In the genomic region with DNA sequence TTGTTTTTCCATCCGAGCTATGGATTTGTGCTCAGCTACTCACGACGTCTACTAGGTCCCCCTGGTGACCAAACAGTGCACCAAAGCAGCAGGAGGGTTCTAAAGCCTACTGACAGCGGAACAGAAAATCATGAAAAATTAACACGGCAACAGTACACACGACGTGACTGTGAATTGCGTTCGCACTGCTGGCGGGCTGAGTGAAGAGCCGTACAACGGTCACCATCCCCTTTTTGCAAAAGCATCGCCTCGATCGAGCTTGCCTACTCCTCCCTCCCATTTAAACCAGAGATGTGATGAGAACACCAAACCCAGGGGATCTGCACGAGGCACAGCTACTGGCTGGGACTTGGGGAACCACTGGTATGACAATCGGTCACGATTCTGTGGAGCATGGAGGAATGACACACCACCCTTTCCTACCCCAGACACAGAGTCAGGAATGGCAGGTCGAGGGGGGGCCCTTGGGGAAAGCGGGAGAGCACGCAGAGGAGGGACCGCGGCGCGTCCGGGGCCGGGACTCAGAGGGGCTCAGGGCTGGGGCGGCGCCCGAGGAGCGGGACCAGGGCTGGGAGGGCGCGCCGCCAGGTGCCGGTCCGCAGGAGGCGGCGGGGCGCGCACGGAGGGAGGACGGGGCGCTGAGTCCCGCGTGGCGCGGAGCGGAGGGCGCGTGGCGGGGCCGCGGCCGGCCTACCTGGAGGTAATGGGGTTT, we compare ENCODE assay signal across 8 mouse cellular contexts. TPM values are rescaled to one million over a fixed set of nuclear protein-coding genes. Genes with fewer than 3 reads are reported as not detected.
DNase-seq lines count a peak whose midpoint lies in the region; ATAC-seq and TF ChIP-seq lines count a peak whose summit lies in the region.

No protein-coding gene starts in this region.

- H3K4me3 ChIP-seq in heart, embryonic 15.5 days: peak overlapping the region; percentile 82
- H3K4me3 ChIP-seq in liver, embryonic 12.5 days: peak overlapping the region; percentile 91

- TF ChIP-seq CTCF in brain, embryonic 14.5 days (IDR thresholded peaks at IDR 0.05; ENCODE audit: borderline replicate concordance, extremely low read depth, insufficient read depth, insufficient read length): peak; percentile 62; the same call in 1 of the 2 replicates

- ATAC-seq in erythroblast, adult 5-6 weeks (replicated peaks; ENCODE audit: low FRiP score, poor library complexity, severe bottlenecking): peak; percentile 72
- peak; percentile 82 for ATAC-seq in heart, embryonic 15.5 days (replicated peaks; ENCODE audit: insufficient number of reproducible peaks, insufficient read depth, low FRiP score, low read depth)
- ATAC-seq in liver, embryonic 12.5 days: peak; percentile 83

- peak; percentile 90 for DNase-seq in CD4-positive helper T cell, adult 2 months (ENCODE audit: low read depth, low spot score)
- DNase-seq in brain, embryonic 14.5 days (ENCODE audit: low read depth): peak; percentile 89
- peak; percentile 73 for DNase-seq in kidney, postnatal 14 days
- DNase-seq in naive thymus-derived CD4-positive, alpha-beta T cell, adult 2 months (ENCODE audit: low read depth): peak; percentile 93
- peak; percentile 68 to 74 for DNase-seq in spleen, postnatal 4 days (ENCODE audit: low spot score in 2 of 2)

- H3K27me3 ChIP-seq in heart, embryonic 15.5 days: no peaks in the 10 kb centered on the region
- peaks cover 3% of the 10 kb centered on the region; the same call in 1 of the 2 replicates for H3K27me3 ChIP-seq in liver, embryonic 12.5 days (replicated peaks)

- peaks cover 9% of the 10 kb centered on the region for H3K4me1 ChIP-seq in heart, embryonic 15.5 days (replicated peaks)
- peaks cover 36% of the 10 kb centered on the region for H3K4me1 ChIP-seq in liver, embryonic 12.5 days

- TF ChIP-seq POLR2A in brain, embryonic 14.5 days (IDR thresholded peaks at IDR 0.05; ENCODE audit: borderline replicate concordance, extremely low read depth, insufficient read depth, insufficient read length, poor library complexity, severe bottlenecking): no peak

- peak overlapping the region; percentile 91 for H3K27ac ChIP-seq in heart, embryonic 15.5 days
- H3K27ac ChIP-seq in liver, embryonic 12.5 days: peak overlapping the region; percentile 89

- H3K4me2 ChIP-seq in heart, embryonic 15.5 days: peak overlapping the region; percentile 85
- H3K4me2 ChIP-seq in liver, embryonic 12.5 days: peak overlapping the region; percentile 96

- no peaks in the 10 kb centered on the region for H3K9me3 ChIP-seq in heart, embryonic 15.5 days (replicated peaks)
- no peaks in the 10 kb centered on the region for H3K9me3 ChIP-seq in liver, embryonic 12.5 days (replicated peaks)

- H3K9ac ChIP-seq in heart, embryonic 15.5 days: peak overlapping the region; percentile 79
- peak overlapping the region; percentile 91 for H3K9ac ChIP-seq in liver, embryonic 12.5 days

- no peaks in the 10 kb centered on the region for H3K36me3 ChIP-seq in heart, embryonic 15.5 days
- no peaks in the 10 kb centered on the region for H3K36me3 ChIP-seq in liver, embryonic 12.5 days

- under 1% methylated on average over 54 of the region's 54 CpGs for WGBS in heart, embryonic 15.5 days
- under 1% methylated on average over 34 of the region's 54 CpGs for WGBS in liver, embryonic 12.5 days (ENCODE audit: insufficient replicate concordance)

RNA-seq across cellular contexts. Expression of gene Fam69a, which starts 0.5 kb away (rescaled TPM):
- polyA plus RNA-seq in brain, embryonic 14.5 days (2012; rRNA removed): 12.9 and 18.9 TPM in 2 replicates
- total RNA-seq in erythroblast, adult 5-6 weeks (2015; ENCODE audit: low replicate concordance): 7.9 and 19.0 TPM in 2 replicates
- total RNA-seq in erythroblast, adult 5-6 weeks (2017; ENCODE audit: low replicate concordance): 3.6 and 7.2 TPM in 2 replicates
- 19.1 and 20.2 TPM in 2 replicates for polyA plus RNA-seq in heart, embryonic 15.5 days (2015; fragmentation: Nextera tagmentation; extraction: Ambion mirVana)
- polyA plus RNA-seq in liver, embryonic 12.5 days (2016; fragmentation: Nextera tagmentation; extraction: Ambion mirVana): 12.5 and 13.8 TPM in 2 replicates

Comparison
In these comparisons a context has a peak if more than half of its experiments do, and no peak if none do; other contexts are left out.
1. Peak in every context shown above with its lines: DNase-seq, ATAC-seq, H3K4me3 ChIP-seq and H3K27ac ChIP-seq.